Mouse (Mus musculus) spleen, embryonic (tissue): ENCODE data around the gene Trmt2a.
"Not testable (repeated sequence)": the region's sequence is repeated elsewhere in the genome, so short reads cannot be mapped to it uniquely, and the experiment has no call there.

Experiments
- CTCF ChIA-PET: fragments of 350-600 bp; sonication (Branson Sonifier 250); formaldehyde crosslinking; loops from one replicate; lab custom pipeline; 2022; lab: Charles Lee

Trmt2a gene

GRCm38 (mm10) chr16:18288166-18288565, 39.7 kb downstream of the Trmt2a start:
- CTCF ChIA-PET = no interaction called here

- CTCF ChIA-PET = no interaction called here
These were observed 40.1 kb downstream of the Trmt2a start for GRCm38 (mm10) chr16:18288581-18289061.

- CTCF ChIA-PET = no interaction called here
These were observed 40.6 kb downstream of the Trmt2a start, which contains the start of gene Dgcr8 for GRCm38 (mm10) chr16:18289067-18289588. TSS of gene Dgcr8 (minus strand) at chr16:18289246.

- CTCF ChIA-PET = not testable (repeated sequence)
These were observed 41.1 kb downstream of the Trmt2a start for GRCm38 (mm10) chr16:18289614-18290013.
